Mouse (Mus musculus): ENCODE results near the gene Gnb1l. TPM values are rescaled to one million over a fixed set of nuclear protein-coding genes. Genes with fewer than 3 reads are reported as not detected.

Gene Gnb1l
- polyA plus RNA-seq, 1 experiment from 2014 or later = 14.0 TPM

DNA sequence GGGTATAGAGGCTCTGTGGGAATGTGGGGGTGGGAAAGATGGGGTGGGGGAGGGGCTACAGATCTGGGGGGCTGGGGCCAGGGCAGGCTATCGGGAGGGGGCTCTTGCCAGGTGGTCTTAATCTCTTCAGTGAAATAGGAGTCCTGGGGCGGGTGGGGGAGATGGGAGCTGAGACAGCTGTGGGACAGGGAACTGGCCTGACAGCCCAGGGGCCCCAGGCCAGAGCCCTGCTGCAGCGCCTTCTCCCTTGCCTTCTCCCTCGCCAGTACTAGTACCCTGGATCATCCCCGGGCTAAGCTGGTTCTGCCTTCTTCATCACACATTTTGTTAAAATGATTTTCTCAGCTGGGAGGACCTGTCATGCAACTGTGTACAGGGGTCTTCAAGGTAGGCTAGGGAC, 97.7 kb downstream of the Gnb1l start:
- Histone ChIP-seq H3K4me2 (replicated peaks) (no peak overlapping the region), H3K36me3 (no peaks in the 10 kb centered on the region), H3K4me3 (replicated peaks) (no peak overlapping the region), H3K9me3 (no peaks in the 10 kb centered on the region), H3K27ac (no peak overlapping the region), H3K27me3 (replicated peaks) (peaks cover 22% of the 10 kb centered on the region), H3K9ac (no peak overlapping the region), H3K4me1 (replicated peaks) (peaks cover 7% of the 10 kb centered on the region)
- 48% methylated on average over 5 of the region's 5 CpGs for WGBS
- no peak for ATAC-seq

DNA sequence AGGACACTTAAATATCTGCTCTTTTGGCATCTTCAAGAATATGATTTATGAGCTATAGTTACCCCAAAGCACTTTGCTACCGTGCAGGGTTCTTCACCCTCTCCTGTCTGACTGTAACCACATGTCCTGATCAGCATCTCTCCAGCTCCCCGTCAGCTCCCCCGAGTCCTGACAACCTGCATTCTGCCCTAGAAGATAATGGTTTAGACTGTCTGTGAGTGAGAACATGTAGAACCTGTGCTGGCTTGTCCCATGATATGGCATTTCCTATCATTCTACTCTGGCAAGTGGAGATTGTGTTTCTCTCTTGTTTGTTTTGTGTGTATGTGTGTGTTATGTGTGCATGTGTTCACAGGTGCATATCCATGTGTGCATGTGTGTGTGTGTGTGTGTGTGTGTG, 99.5 kb downstream of the Gnb1l start:
- WGBS = 66% methylated on average over 3 of the region's 3 CpGs
- Histone ChIP-seq H3K9me3 (no peaks in the 10 kb centered on the region), H3K4me3 (replicated peaks) (no peak overlapping the region), H3K4me2 (replicated peaks) (no peak overlapping the region), H3K27me3 (replicated peaks) (peaks cover 8% of the 10 kb centered on the region), H3K4me1 (replicated peaks) (0 out of 2 replicates have a peak, but pooled peaks cover 3% of the 10 kb centered on the region), H3K9ac (no peak overlapping the region), H3K36me3 (no peaks in the 10 kb centered on the region), H3K27ac (no peak overlapping the region)
- no peak for ATAC-seq

DNA sequence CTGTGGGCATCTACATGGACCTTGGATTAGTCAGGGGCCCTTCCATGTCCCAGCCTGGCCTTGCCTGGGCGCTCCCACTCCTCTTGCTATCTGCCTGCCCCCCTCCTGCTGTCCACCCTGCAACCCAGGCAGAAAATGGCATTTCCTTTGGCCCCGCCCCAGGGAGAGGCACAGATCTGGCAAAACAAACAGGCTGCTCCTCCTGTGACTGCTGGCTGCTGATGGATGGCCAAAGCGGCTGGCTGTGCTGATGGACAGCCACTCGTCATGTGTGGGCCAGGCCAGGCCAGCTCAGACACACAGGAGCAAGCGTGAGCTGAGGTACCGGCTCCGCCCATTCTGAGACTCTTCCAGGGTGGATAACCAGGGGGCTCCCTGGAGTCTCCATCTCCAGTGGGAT, 102.9 kb downstream of the Gnb1l start:
- WGBS = 49% methylated on average over 7 of the region's 7 CpGs
- Histone ChIP-seq H3K27ac (no peak overlapping the region), H3K9me3 (no peaks in the 10 kb centered on the region), H3K27me3 (replicated peaks) (no peaks in the 10 kb centered on the region; the same call in 1 of the 2 replicates), H3K36me3 (no peaks in the 10 kb centered on the region), H3K4me3 (replicated peaks) (no peak overlapping the region), H3K4me1 (replicated peaks) (peaks cover 16% of the 10 kb centered on the region), H3K9ac (no peak overlapping the region), H3K4me2 (replicated peaks) (no peak overlapping the region)
- no peak for ATAC-seq

DNA sequence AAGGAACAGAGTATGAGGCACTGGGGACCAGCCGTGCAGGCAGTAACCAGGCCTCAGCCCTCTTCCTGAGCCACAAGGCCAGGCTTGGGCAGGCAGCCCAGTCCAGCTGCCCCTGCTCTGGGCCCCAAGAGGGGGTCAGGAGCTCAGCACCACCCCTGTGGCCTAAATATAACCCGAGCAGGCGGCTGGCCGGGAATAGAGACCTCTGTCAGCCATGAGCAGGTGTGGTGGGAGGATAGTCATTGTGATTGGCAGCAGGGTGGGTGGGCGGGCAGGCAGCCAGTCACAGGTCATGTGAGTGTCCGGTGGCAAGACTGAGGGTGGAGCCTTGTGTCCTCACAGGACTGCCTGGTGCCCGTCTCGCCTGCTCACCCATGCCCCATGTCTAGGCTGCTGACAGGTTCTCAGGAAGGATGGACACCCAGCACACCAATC, 105.8 kb downstream of the Gnb1l start:
- 58% methylated on average over 8 of the region's 8 CpGs for WGBS
- H3K9me3 ChIP-seq = no peaks in the 10 kb centered on the region
- 0 out of 2 replicates have a peak, but pooled peaks have one; percentile 20 for ATAC-seq

DNA sequence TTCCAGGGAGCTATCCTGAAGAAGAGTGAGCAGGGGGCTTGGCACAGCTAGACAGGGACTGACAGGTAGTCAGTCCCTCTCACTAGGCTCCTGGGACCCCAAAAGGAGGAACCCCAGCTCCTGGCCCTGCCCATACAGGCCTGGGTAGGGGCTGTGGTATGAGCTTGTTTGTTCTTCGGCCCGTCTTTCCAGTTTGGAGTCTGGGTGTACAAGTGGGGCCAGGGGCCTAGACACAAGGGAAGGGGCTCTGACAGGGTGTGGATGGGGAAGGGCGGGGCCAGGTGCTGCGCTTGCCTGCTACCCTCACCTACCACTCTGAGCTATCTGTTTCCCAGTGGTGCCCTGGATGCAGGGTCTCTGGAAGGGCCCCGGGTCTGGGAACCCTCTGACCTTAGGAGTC, 107.2 kb downstream of the Gnb1l start:
- WGBS = 62% methylated on average over 5 of the region's 5 CpGs
- H3K4me1 ChIP-seq (replicated peaks) = peaks cover 19% of the 10 kb centered on the region
- H3K4me2 ChIP-seq (replicated peaks) = no peak overlapping the region
- H3K27me3 ChIP-seq (replicated peaks) = peaks cover 4% of the 10 kb centered on the region; the same call in 1 of the 2 replicates
- no peak overlapping the region for H3K27ac ChIP-seq
- H3K9ac ChIP-seq = no peak overlapping the region
- peak; percentile 37; the same call in 1 of the 2 replicates for ATAC-seq
- H3K4me3 ChIP-seq (replicated peaks) = no peak overlapping the region
- H3K36me3 ChIP-seq = no peaks in the 10 kb centered on the region
- no peaks in the 10 kb centered on the region for H3K9me3 ChIP-seq

More for the DNA sequence above, 105.8 kb downstream of the Gnb1l start:
- Histone ChIP-seq H3K27me3 (replicated peaks) (peaks cover 4% of the 10 kb centered on the region; the same call in 1 of the 2 replicates), H3K9ac (no peak overlapping the region), H3K27ac (no peak overlapping the region), H3K36me3 (no peaks in the 10 kb centered on the region), H3K4me2 (replicated peaks) (no peak overlapping the region), H3K4me1 (replicated peaks) (peaks cover 19% of the 10 kb centered on the region), H3K4me3 (replicated peaks) (no peak overlapping the region)

DNA sequence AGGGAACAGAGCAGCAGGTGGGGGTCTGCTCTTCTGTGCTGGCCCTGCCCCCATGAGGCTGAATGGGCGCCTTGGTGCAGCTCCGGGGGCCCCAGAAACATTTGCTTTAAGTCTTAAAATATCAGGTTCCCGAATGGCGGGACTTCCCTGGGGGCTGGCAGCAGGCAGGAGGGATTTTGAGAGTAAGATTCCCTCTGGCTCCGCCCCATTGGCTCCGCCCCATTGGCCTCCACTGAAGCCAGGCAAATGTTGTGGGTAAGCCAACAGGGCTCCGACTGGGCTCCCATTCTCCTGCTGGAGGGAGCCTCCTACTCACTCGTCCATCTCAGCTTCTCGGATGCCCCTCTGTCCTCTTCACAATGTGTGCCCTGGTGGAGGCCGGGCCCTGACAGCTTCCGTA, 109.7 kb downstream of the Gnb1l start:
- 16% methylated on average over 11 of the region's 11 CpGs for WGBS
- Histone ChIP-seq H3K9me3 (no peaks in the 10 kb centered on the region), H3K4me2 (replicated peaks) (peak overlapping the region; percentile 24), H3K27me3 (replicated peaks) (peaks cover 4% of the 10 kb centered on the region; the same call in 1 of the 2 replicates), H3K4me1 (replicated peaks) (peaks cover 23% of the 10 kb centered on the region), H3K4me3 (replicated peaks) (no peak overlapping the region), H3K36me3 (no peaks in the 10 kb centered on the region), H3K27ac (no peak overlapping the region), H3K9ac (no peak overlapping the region)
- ATAC-seq = no peak

DNA sequence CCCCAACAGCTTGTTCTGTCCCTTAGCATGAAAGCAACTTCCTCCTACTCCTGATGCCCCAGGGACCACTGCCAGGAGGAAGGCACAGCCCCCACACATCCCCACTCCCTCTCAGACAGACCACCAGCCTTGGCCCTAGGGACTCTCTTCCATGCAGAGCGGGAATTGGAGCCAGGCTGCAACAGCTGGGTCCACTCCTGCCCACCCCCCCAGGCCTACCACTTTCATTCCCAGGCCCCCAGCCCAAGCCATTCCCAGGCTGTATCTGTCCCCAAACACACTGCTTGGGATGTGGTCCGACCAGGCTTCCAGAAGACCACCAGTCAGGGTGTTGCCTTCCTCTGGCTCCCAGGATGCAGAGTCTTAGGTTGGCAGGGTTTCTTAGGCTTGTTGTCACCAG, 110.6 kb downstream of the Gnb1l start:
- H3K4me3 ChIP-seq (replicated peaks) = no peak overlapping the region
- H3K27ac ChIP-seq = no peak overlapping the region
- ATAC-seq = no peak
- no peaks in the 10 kb centered on the region for H3K9me3 ChIP-seq
- H3K36me3 ChIP-seq = no peaks in the 10 kb centered on the region
- H3K4me1 ChIP-seq (replicated peaks) = peaks cover 20% of the 10 kb centered on the region
- 63% methylated on average over 2 of the region's 2 CpGs for WGBS
- H3K9ac ChIP-seq = no peak overlapping the region
- H3K27me3 ChIP-seq (replicated peaks) = peaks cover 4% of the 10 kb centered on the region; the same call in 1 of the 2 replicates
- H3K4me2 ChIP-seq (replicated peaks) = no peak overlapping the region

DNA sequence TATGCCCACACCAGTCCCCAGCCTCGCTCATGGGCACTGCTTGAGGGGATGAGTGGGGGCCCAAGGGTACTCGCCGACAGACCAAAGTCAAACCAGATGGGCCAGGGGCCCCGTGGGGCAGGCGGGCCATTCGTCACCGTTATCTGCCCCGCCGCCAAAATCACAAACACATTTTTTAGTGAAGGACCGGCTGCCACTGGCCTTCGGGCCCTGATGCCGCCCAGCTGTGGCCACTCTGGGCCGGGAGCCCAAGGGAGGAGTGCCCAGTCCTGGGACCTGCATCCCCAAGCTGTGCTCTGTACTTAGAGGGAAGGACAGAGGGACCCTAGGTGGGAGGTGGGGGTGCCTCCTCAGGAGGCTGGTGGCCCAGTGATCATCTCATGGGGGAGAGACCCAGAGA, 113.2 kb downstream of the Gnb1l start:
- WGBS = 38% methylated on average over 13 of the region's 13 CpGs
- Histone ChIP-seq H3K36me3 (no peaks in the 10 kb centered on the region), H3K9me3 (no peaks in the 10 kb centered on the region), H3K27ac (no peak overlapping the region), H3K9ac (no peak overlapping the region), H3K4me1 (replicated peaks) (peaks cover 10% of the 10 kb centered on the region; the same call in 1 of the 2 replicates), H3K4me3 (replicated peaks) (no peak overlapping the region), H3K27me3 (replicated peaks) (peaks cover 4% of the 10 kb centered on the region), H3K4me2 (replicated peaks) (no peak overlapping the region)
- ATAC-seq = no peak

DNA sequence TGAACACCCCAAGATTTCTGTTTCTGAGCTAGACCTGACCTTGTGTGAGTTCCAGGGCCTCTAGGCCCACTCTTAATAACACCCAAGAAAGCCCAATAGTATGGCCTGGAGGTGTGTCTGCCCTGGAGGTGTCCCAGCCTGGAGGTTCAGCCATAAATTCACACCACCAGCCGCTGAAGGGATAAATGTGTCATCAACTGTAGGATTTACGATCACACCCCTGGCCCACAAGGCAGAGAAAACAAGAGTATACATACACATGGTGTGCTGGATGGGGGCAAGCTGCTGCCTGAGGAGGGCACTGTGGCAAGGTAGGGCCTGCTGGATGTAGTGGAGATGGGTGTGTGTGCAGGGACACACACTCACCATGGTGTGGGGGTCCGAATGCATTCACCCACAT, 114.8 kb downstream of the Gnb1l start:
- H3K4me2 ChIP-seq (replicated peaks) = no peak overlapping the region
- 72% methylated on average over 3 of the region's 3 CpGs for WGBS
- no peaks in the 10 kb centered on the region for H3K9me3 ChIP-seq
- peaks cover 8% of the 10 kb centered on the region for H3K27me3 ChIP-seq (replicated peaks)
- H3K4me1 ChIP-seq (replicated peaks) = peaks cover 17% of the 10 kb centered on the region; the same call in 1 of the 2 replicates
- no peaks in the 10 kb centered on the region for H3K36me3 ChIP-seq
- no peak overlapping the region for H3K27ac ChIP-seq
- H3K9ac ChIP-seq = no peak overlapping the region
- ATAC-seq = no peak
- no peak overlapping the region for H3K4me3 ChIP-seq (replicated peaks)

Other genes starting within 250 kb of the Gnb1l start
- 535 and 668 TPM in 2 replicates for gene Ranbp1, start 250.0 kb upstream of the Gnb1l start, polyA plus RNA-seq (2015; fragmentation: Nextera tagmentation; extraction: Ambion mirVana)
- 3.3 TPM in 1 of 2 replicates, not detected in the other for gene Gm49776, start 240.4 kb upstream of the Gnb1l start, polyA plus RNA-seq (2015; fragmentation: Nextera tagmentation; extraction: Ambion mirVana)
- 21.4 and 24.8 TPM in 2 replicates for gene Dgcr8, start 209.5 kb upstream of the Gnb1l start, polyA plus RNA-seq (2015; fragmentation: Nextera tagmentation; extraction: Ambion mirVana)
- gene Tango2, start 150.6 kb upstream of the Gnb1l start, polyA plus RNA-seq (2015; fragmentation: Nextera tagmentation; extraction: Ambion mirVana) = 43.0 and 49.4 TPM in 2 replicates
- 21.7 and 22.1 TPM in 2 replicates for gene Arvcf, start 150.5 kb upstream of the Gnb1l start, polyA plus RNA-seq (2015; fragmentation: Nextera tagmentation; extraction: Ambion mirVana)
- 25.4 and 25.8 TPM in 2 replicates for gene Txnrd2, start 72.3 kb upstream of the Gnb1l start, polyA plus RNA-seq (2015; fragmentation: Nextera tagmentation; extraction: Ambion mirVana)
- 89.5 and 97.1 TPM in 2 replicates for gene Comt, start 71.9 kb upstream of the Gnb1l start, polyA plus RNA-seq (2015; fragmentation: Nextera tagmentation; extraction: Ambion mirVana)
- gene Rtl10, start 188 bp downstream of the Gnb1l start, polyA plus RNA-seq (2015; fragmentation: Nextera tagmentation; extraction: Ambion mirVana) = 3.2 and 3.4 TPM in 2 replicates
- 0.23 and 0.49 TPM in 2 replicates for gene Tbx1, start 92.0 kb downstream of the Gnb1l start, polyA plus RNA-seq (2015; fragmentation: Nextera tagmentation; extraction: Ambion mirVana)
- gene Gp1bb, start 123.7 kb downstream of the Gnb1l start, polyA plus RNA-seq (2015; fragmentation: Nextera tagmentation; extraction: Ambion mirVana) = 2.2 and 2.5 TPM in 2 replicates
- gene Gm49601, start 127.7 kb downstream of the Gnb1l start, polyA plus RNA-seq (2015; fragmentation: Nextera tagmentation; extraction: Ambion mirVana) = 3.5 and 4.3 TPM in 2 replicates
- 39.0 and 42.7 TPM in 2 replicates for gene Sept5, start 131.2 kb downstream of the Gnb1l start, polyA plus RNA-seq (2015; fragmentation: Nextera tagmentation; extraction: Ambion mirVana)